Mouse (Mus musculus) hindbrain, embryonic 12.5 days (tissue): ENCODE measurements around the gene Gm11213. TPM values are rescaled to one million over a fixed set of nuclear protein-coding genes. Genes with fewer than 3 reads are reported as not detected.

Experiments used
- ATAC-seq: fragments of 200-750 bp; cut with Nextera tagmentation; 2 replicates; pipeline ENCODE4 v1.8.0; 2017; ENCODE audit warnings: moderate TSS enrichment; ENCODE audit not compliant: low FRiP score
- H3K27ac ChIP-seq: fragments of 300-500 bp; sonication (generic); 2 replicates; pipeline ENCODE4 v1.5.1; 2016; ENCODE audit warnings: mild to moderate bottlenecking
- H3K27me3 ChIP-seq: fragments of 300-500 bp; sonication (generic); 2 replicates; pipeline ENCODE4 v1.6.1; 2016; ENCODE audit warnings: mild to moderate bottlenecking
- H3K36me3 ChIP-seq: fragments of 300-500 bp; sonication (generic); 2 replicates; pipeline ENCODE4 v1.6.1; 2016; ENCODE audit warnings: mild to moderate bottlenecking
- H3K4me1 ChIP-seq: fragments of 300-500 bp; sonication (generic); 2 replicates; pipeline ENCODE4 v1.6.1; 2016
- H3K4me2 ChIP-seq: fragments of 300-500 bp; sonication (generic); replicated peaks from 2 replicates; pipeline ENCODE4 v1.6.1; 2016; ENCODE audit warnings: mild to moderate bottlenecking
- H3K4me3 ChIP-seq: fragments of 300-500 bp; sonication (generic); 2 replicates; pipeline ENCODE4 v1.5.1; 2016; ENCODE audit warnings: mild to moderate bottlenecking
- H3K9ac ChIP-seq: fragments of 300-500 bp; sonication (generic); 2 replicates; pipeline ENCODE4 v1.6.1; 2016; ENCODE audit warnings: mild to moderate bottlenecking, moderate library complexity
- H3K9me3 ChIP-seq: fragments of 300-500 bp; sonication (generic); replicated peaks from 2 replicates; pipeline ENCODE4 v1.6.1; 2016; ENCODE audit warnings: mild to moderate bottlenecking
- WGBS: fragments of 180-500 bp; shearing (Covaris S2); methylation state at CpG from one replicate; pipeline ENCODE4 v1.1.7; 2016; 5-methylcytosine and 5-hydroxymethylcytosine counted together
- polyA plus RNA-seq: library from polyadenylated mRNA; unstranded; fragments of >200 nt; fragmentation: Nextera tagmentation; extraction: Ambion mirVana; gene quantifications from 2 replicates; pipeline ENCODE4 v1.2.1, GENCODE M21; 2016

Gene Gm11213
- polyA plus RNA-seq, 1 experiment from 2014 or later, result not detected

- ATAC-seq, result no peak
- H3K9me3 ChIP-seq, result no peaks in the 10 kb centered on the region
- 0 out of 2 replicates have a peak, but pooled peaks cover 3% of the 10 kb centered on the region for H3K27me3 ChIP-seq
- H3K9ac ChIP-seq, result no peak overlapping the region
- peaks cover 27% of the 10 kb centered on the region for H3K36me3 ChIP-seq
- H3K4me3 ChIP-seq, result no peak overlapping the region
- H3K4me2 ChIP-seq, result no peak overlapping the region
- H3K4me1 ChIP-seq, result peaks cover 19% of the 10 kb centered on the region
- H3K27ac ChIP-seq, result no peak overlapping the region
- 96% methylated on average over 2 of the region's 2 CpGs for WGBS
Measured at GRCm38 (mm10) chr4:63555111-63555510, 50.0 kb downstream of the Gm11213 start.

- H3K4me1 ChIP-seq, result peaks cover 17% of the 10 kb centered on the region
- no peak overlapping the region for H3K27ac ChIP-seq
Measured at GRCm38 (mm10) chr4:63554616-63555015, 50.4 kb downstream of the Gm11213 start.

GRCm38 (mm10) chr4:63553789-63554576 lies 51.1 kb downstream of the Gm11213 start:
- WGBS, result 31% methylated on average over 4 of the region's 4 CpGs
- peaks cover 35% of the 10 kb centered on the region for H3K36me3 ChIP-seq
- no peak for ATAC-seq

More at GRCm38 (mm10) chr4:63554616-63555015, 50.4 kb downstream of the Gm11213 start:
- no peaks in the 10 kb centered on the region for H3K9me3 ChIP-seq
- peaks cover 29% of the 10 kb centered on the region for H3K36me3 ChIP-seq
- no peak overlapping the region for H3K4me2 ChIP-seq
- H3K9ac ChIP-seq, result no peak overlapping the region
- 0 out of 2 replicates have a peak, but pooled peaks cover 3% of the 10 kb centered on the region for H3K27me3 ChIP-seq
- WGBS, result 30% methylated on average over 3 of the region's 3 CpGs
- no peak overlapping the region for H3K4me3 ChIP-seq
- no peak for ATAC-seq

GRCm38 (mm10) chr4:63552865-63553264 lies 52.2 kb downstream of the Gm11213 start:
- ATAC-seq, result no peak
- Histone ChIP-seq H3K36me3 (peaks cover 42% of the 10 kb centered on the region), H3K4me3 (no peak overlapping the region), H3K4me2 (no peak overlapping the region), H3K27ac (no peak overlapping the region), H3K27me3 (no peaks in the 10 kb centered on the region), H3K4me1 (peaks cover 10% of the 10 kb centered on the region), H3K9ac (no peak overlapping the region), H3K9me3 (no peaks in the 10 kb centered on the region)
- WGBS, result 86% methylated on average over 1 of the region's 1 CpGs

More at GRCm38 (mm10) chr4:63553789-63554576, 51.1 kb downstream of the Gm11213 start:
- peaks cover 12% of the 10 kb centered on the region for H3K4me1 ChIP-seq
- no peak overlapping the region for H3K4me2 ChIP-seq
- no peak overlapping the region for H3K27ac ChIP-seq
- H3K4me3 ChIP-seq, result no peak overlapping the region
- H3K27me3 ChIP-seq, result no peaks in the 10 kb centered on the region
- H3K9me3 ChIP-seq, result no peaks in the 10 kb centered on the region
- no peak overlapping the region for H3K9ac ChIP-seq

GRCm38 (mm10) chr4:63550908-63551307 lies 54.2 kb downstream of the Gm11213 start:
- Histone ChIP-seq H3K9ac (no peak overlapping the region), H3K4me3 (no peak overlapping the region), H3K9me3 (no peaks in the 10 kb centered on the region), H3K27ac (no peak overlapping the region), H3K4me2 (no peak overlapping the region), H3K4me1 (peaks cover 19% of the 10 kb centered on the region), H3K27me3 (no peaks in the 10 kb centered on the region), H3K36me3 (peaks cover 42% of the 10 kb centered on the region)
- WGBS, result 96% methylated on average over 3 of the region's 3 CpGs
- no peak for ATAC-seq

- peaks cover 25% of the 10 kb centered on the region for H3K4me1 ChIP-seq
- no peaks in the 10 kb centered on the region for H3K9me3 ChIP-seq
- H3K4me2 ChIP-seq, result no peak overlapping the region
- no peak overlapping the region for H3K9ac ChIP-seq
- WGBS, result 80% methylated on average over 3 of the region's 3 CpGs
- H3K27me3 ChIP-seq, result no peaks in the 10 kb centered on the region
- H3K36me3 ChIP-seq, result peaks cover 42% of the 10 kb centered on the region
- H3K27ac ChIP-seq, result no peak overlapping the region
- no peak for ATAC-seq
- no peak overlapping the region for H3K4me3 ChIP-seq
Measured at GRCm38 (mm10) chr4:63548491-63548890, 56.6 kb downstream of the Gm11213 start.

- no peak for ATAC-seq
Measured at GRCm38 (mm10) chr4:63547799-63548198, 57.3 kb downstream of the Gm11213 start.

More at GRCm38 (mm10) chr4:63547799-63548198, 57.3 kb downstream of the Gm11213 start:
- WGBS, result 77% methylated on average over 1 of the region's 1 CpGs
- Histone ChIP-seq H3K9ac (no peak overlapping the region), H3K27me3 (no peaks in the 10 kb centered on the region), H3K9me3 (no peaks in the 10 kb centered on the region), H3K4me2 (no peak overlapping the region), H3K4me1 (peaks cover 24% of the 10 kb centered on the region), H3K36me3 (peaks cover 38% of the 10 kb centered on the region), H3K4me3 (no peak overlapping the region), H3K27ac (no peak overlapping the region)

Other genes starting within 250 kb of the Gm11213 start
- gene Orm3, start 249.1 kb downstream of the Gm11213 start, polyA plus RNA-seq, result not detected in 2 replicates
- not detected in 2 replicates for gene Orm2, start 242.8 kb downstream of the Gm11213 start, polyA plus RNA-seq
- gene Akna, start 201.9 kb downstream of the Gm11213 start, polyA plus RNA-seq, result 10.4 and 10.9 TPM in 2 replicates
- gene Whrn, start 109.3 kb downstream of the Gm11213 start, polyA plus RNA-seq, result 10.6 and 10.8 TPM in 2 replicates
- 365 and 374 TPM in 2 replicates for gene Atp6v1g1, start 60.5 kb downstream of the Gm11213 start, polyA plus RNA-seq
- gene Tmem268, start 46.5 kb downstream of the Gm11213 start, polyA plus RNA-seq, result 4.1 and 5.8 TPM in 2 replicates
- not detected in 2 replicates for gene Tex48, start 17.2 kb upstream of the Gm11213 start, polyA plus RNA-seq
- not detected in 2 replicates for gene Gm11214, start 58.1 kb upstream of the Gm11213 start, polyA plus RNA-seq
- gene Tnfsf15, start 139.9 kb upstream of the Gm11213 start, polyA plus RNA-seq, result 0.06 and 0.09 TPM in 2 replicates